Mouse (Mus musculus) liver, postnatal 0 days (tissue): ENCODE measurements around the gene Aebp1. TPM values are rescaled to one million over a fixed set of nuclear protein-coding genes. Genes with fewer than 3 reads are reported as not detected.

Experiments used
- ATAC-seq: fragments of 200-750 bp; cut with Nextera tagmentation; 2 replicates; pipeline ENCODE4 v1.8.0; 2017; ENCODE audit warnings: mild to moderate bottlenecking, moderate library complexity
- DNase-seq: peaks from one replicate; pipeline ENCODE4 v3.0.0-alpha.2; 2016
- H3K27ac ChIP-seq: fragments of 300-500 bp; sonication (generic); 2 replicates; pipeline ENCODE4 v1.5.1; 2014; ENCODE audit warnings: antibody characterized with exemption, moderate library complexity, mild to moderate bottlenecking, low read depth
- H3K27me3 ChIP-seq: fragments of 300-500 bp; sonication (generic); 2 replicates; pipeline ENCODE4 v1.6.1; 2014; ENCODE audit warnings: low read length, control low read depth, mixed read lengths; ENCODE audit not compliant: insufficient read depth
- H3K36me3 ChIP-seq: fragments of 300-500 bp; sonication (generic); replicated peaks from 2 replicates; pipeline ENCODE4 v1.6.1; 2014; ENCODE audit warnings: mild to moderate bottlenecking, control low read depth, low read length, moderate library complexity, mixed read lengths; ENCODE audit not compliant: insufficient read depth
- H3K4me1 ChIP-seq: fragments of 300-500 bp; sonication (generic); 2 replicates; pipeline ENCODE4 v1.6.1; 2014; ENCODE audit warnings: antibody characterized with exemption, mild to moderate bottlenecking, control low read depth; ENCODE audit not compliant: insufficient read depth
- H3K4me2 ChIP-seq: fragments of 300-500 bp; sonication (generic); 2 replicates; pipeline ENCODE4 v1.6.1; 2014; ENCODE audit warnings: low read depth, mild to moderate bottlenecking, low read length, moderate library complexity, mixed read lengths
- H3K4me3 ChIP-seq: fragments of 300-500 bp; sonication (generic); 2 replicates; pipeline ENCODE4 v1.5.1; 2014; ENCODE audit warnings: low read depth, low read length
- H3K9ac ChIP-seq: fragments of 300-500 bp; sonication (generic); replicated peaks from 2 replicates; pipeline ENCODE4 v1.6.1; 2014; ENCODE audit warnings: mild to moderate bottlenecking, moderate library complexity
- H3K9me3 ChIP-seq: fragments of 300-500 bp; sonication (generic); 2 replicates; pipeline ENCODE4 v1.6.1; 2016; ENCODE audit warnings: mild to moderate bottlenecking, control low read depth, low read length, mixed read lengths
- CTCF ChIP-seq: sonication (generic); IDR thresholded peaks from 2 replicates; pipeline ENCODE4 v1.5.1; 2016; ENCODE audit warnings: antibody characterized with exemption, low read depth
- EP300 ChIP-seq: IDR thresholded peaks from 2 replicates; pipeline ENCODE4 v1.6.1; 2016; ENCODE audit warnings: antibody characterized with exemption, low read depth, mild to moderate bottlenecking
- WGBS: fragments of 180-500 bp; shearing (Covaris S2); extraction: QIAGEN DNeasy Blood & Tissue Kit; methylation state at CpG from one replicate; pipeline ENCODE4 v1.1.7; 2014; ENCODE audit not compliant: insufficient replicate concordance; 5-methylcytosine and 5-hydroxymethylcytosine counted together
- polyA plus RNA-seq: library from polyadenylated mRNA; unstranded; fragments of >200 nt; fragmentation: Nextera tagmentation; extraction: Ambion mirVana; gene quantifications from 2 replicates; pipeline ENCODE4 v1.2.1, GENCODE M21; 2015

Gene Aebp1
- polyA plus RNA-seq, 1 experiment from 2014 or later: 3.1 TPM

- Histone ChIP-seq H3K36me3 (no peaks in the 10 kb centered on the region), H3K4me3 (no peak overlapping the region), H3K9me3 (no peaks in the 10 kb centered on the region), H3K9ac (no peak overlapping the region), H3K27me3 (no peaks in the 10 kb centered on the region), H3K27ac (no peak overlapping the region), H3K4me2 (no peak overlapping the region), H3K4me1 (no peaks in the 10 kb centered on the region; the same call in 1 of the 2 replicates)
- ATAC-seq: no peak
- TF ChIP-seq CTCF (no peak), EP300 (no peak)
- WGBS: 61% methylated on average over 4 of the region's 4 CpGs
- no peak for DNase-seq
Measured at GRCm38 (mm10) chr11:5851021-5851736, 10.6 kb upstream of the Aebp1 start.

GRCm38 (mm10) chr11:5852314-5852713 is 9.4 kb upstream of the Aebp1 start:
- ATAC-seq: no peak

GRCm38 (mm10) chr11:5855481-5855880 is 6.3 kb upstream of the Aebp1 start:
- Histone ChIP-seq H3K4me3 (no peak overlapping the region), H3K9me3 (no peaks in the 10 kb centered on the region), H3K9ac (no peak overlapping the region), H3K27ac (no peak overlapping the region), H3K27me3 (0 out of 2 replicates have a peak, but pooled peaks cover 2% of the 10 kb centered on the region), H3K4me2 (no peak overlapping the region), H3K36me3 (no peaks in the 10 kb centered on the region), H3K4me1 (no peaks in the 10 kb centered on the region)
- no peak for TF ChIP-seq CTCF
- no peak for TF ChIP-seq EP300
- DNase-seq: no peak
- ATAC-seq: no peak

More at GRCm38 (mm10) chr11:5852314-5852713, 9.4 kb upstream of the Aebp1 start:
- H3K4me1 ChIP-seq: no peaks in the 10 kb centered on the region
- TF ChIP-seq CTCF: no peak
- no peak for TF ChIP-seq EP300
- H3K27ac ChIP-seq: no peak overlapping the region
- no peaks in the 10 kb centered on the region for H3K36me3 ChIP-seq
- H3K4me3 ChIP-seq: no peak overlapping the region
- DNase-seq: no peak
- H3K9ac ChIP-seq: no peak overlapping the region
- H3K9me3 ChIP-seq: no peaks in the 10 kb centered on the region
- 60% methylated on average over 1 of the region's 1 CpGs for WGBS
- no peak overlapping the region for H3K4me2 ChIP-seq
- H3K27me3 ChIP-seq: no peaks in the 10 kb centered on the region

DNA sequence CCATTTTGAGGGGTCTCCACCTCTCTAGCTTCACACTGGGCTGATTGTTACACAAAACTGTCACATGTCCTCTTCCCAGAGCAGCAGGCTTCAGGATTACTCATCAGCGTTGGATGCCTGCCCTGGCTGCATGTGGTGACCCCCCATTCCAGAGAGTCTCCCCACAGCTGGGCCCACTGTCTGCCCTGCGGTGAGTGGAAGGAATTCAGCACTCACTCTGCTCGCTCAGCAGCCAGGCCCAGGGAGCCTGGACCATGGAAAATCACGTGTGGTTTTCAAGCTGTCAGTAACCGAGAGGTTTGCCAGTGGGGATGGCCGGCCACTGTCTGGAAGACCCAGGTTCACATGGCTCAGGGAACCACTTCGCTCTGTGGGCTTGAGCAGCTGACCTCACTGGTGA is 5.8 kb upstream of the Aebp1 start:
- no peak for ATAC-seq

GRCm38 (mm10) chr11:5856479-5857130 is 5.1 kb upstream of the Aebp1 start:
- TF ChIP-seq CTCF: no peak
- WGBS: 74% methylated on average over 8 of the region's 8 CpGs
- ATAC-seq: no peak

More for the DNA sequence above, 5.8 kb upstream of the Aebp1 start:
- H3K4me3 ChIP-seq: no peak overlapping the region
- DNase-seq: no peak
- WGBS: 45% methylated on average over 7 of the region's 7 CpGs
- H3K9me3 ChIP-seq: no peaks in the 10 kb centered on the region
- H3K9ac ChIP-seq: no peak overlapping the region
- H3K4me1 ChIP-seq: no peaks in the 10 kb centered on the region
- no peak overlapping the region for H3K4me2 ChIP-seq
- 0 out of 2 replicates have a peak, but pooled peaks cover 3% of the 10 kb centered on the region for H3K27me3 ChIP-seq
- H3K27ac ChIP-seq: no peak overlapping the region
- H3K36me3 ChIP-seq: no peaks in the 10 kb centered on the region
- TF ChIP-seq CTCF (no peak), EP300 (no peak)

DNA sequence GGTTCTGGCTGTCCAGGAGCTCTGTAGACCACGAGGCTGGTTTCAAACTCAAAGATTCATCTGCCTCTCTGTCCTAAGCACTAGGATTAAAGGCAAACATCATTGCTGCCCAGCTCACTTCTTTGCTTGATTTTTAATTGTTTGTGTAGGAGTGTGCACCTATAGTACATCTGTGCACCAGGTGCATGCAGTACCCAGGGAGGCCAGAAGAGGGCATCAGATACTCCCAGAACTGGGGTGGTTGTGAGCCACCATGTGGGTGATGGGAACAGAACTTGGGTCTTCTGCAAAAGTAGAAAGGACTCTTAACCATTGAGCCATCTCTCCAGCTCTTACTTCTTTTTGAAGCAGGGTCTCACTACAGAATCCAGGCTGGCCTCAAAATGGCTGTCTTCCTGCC is 3.0 kb upstream of the Aebp1 start:
- no peak for DNase-seq
- no peak overlapping the region for H3K4me2 ChIP-seq
- H3K27ac ChIP-seq: no peak overlapping the region
- TF ChIP-seq CTCF (peak; percentile 52), EP300 (no peak)
- WGBS: 58% methylated on average over 1 of the region's 1 CpGs
- no peak overlapping the region for H3K4me3 ChIP-seq
- no peaks in the 10 kb centered on the region for H3K36me3 ChIP-seq
- H3K4me1 ChIP-seq: peaks cover 8% of the 10 kb centered on the region
- H3K27me3 ChIP-seq: peaks cover 18% of the 10 kb centered on the region
- ATAC-seq: no peak
- H3K9ac ChIP-seq: no peak overlapping the region
- H3K9me3 ChIP-seq: no peaks in the 10 kb centered on the region

More at GRCm38 (mm10) chr11:5856479-5857130, 5.1 kb upstream of the Aebp1 start:
- H3K4me2 ChIP-seq: no peak overlapping the region
- H3K9ac ChIP-seq: no peak overlapping the region
- no peak for DNase-seq
- H3K9me3 ChIP-seq: no peaks in the 10 kb centered on the region
- no peak overlapping the region for H3K4me3 ChIP-seq
- H3K36me3 ChIP-seq: no peaks in the 10 kb centered on the region
- H3K27me3 ChIP-seq: peaks cover 8% of the 10 kb centered on the region
- peaks cover 1% of the 10 kb centered on the region; the same call in 1 of the 2 replicates for H3K4me1 ChIP-seq
- H3K27ac ChIP-seq: no peak overlapping the region
